Mouse (Mus musculus): ENCODE data around the gene Rps27l. TPM values are rescaled to one million over a fixed set of nuclear protein-coding genes. Genes with fewer than 3 reads are reported as not detected.

Rps27l gene
- polyA plus RNA-seq (2017; shearing (Covaris generic)): 252 TPM

DNA sequence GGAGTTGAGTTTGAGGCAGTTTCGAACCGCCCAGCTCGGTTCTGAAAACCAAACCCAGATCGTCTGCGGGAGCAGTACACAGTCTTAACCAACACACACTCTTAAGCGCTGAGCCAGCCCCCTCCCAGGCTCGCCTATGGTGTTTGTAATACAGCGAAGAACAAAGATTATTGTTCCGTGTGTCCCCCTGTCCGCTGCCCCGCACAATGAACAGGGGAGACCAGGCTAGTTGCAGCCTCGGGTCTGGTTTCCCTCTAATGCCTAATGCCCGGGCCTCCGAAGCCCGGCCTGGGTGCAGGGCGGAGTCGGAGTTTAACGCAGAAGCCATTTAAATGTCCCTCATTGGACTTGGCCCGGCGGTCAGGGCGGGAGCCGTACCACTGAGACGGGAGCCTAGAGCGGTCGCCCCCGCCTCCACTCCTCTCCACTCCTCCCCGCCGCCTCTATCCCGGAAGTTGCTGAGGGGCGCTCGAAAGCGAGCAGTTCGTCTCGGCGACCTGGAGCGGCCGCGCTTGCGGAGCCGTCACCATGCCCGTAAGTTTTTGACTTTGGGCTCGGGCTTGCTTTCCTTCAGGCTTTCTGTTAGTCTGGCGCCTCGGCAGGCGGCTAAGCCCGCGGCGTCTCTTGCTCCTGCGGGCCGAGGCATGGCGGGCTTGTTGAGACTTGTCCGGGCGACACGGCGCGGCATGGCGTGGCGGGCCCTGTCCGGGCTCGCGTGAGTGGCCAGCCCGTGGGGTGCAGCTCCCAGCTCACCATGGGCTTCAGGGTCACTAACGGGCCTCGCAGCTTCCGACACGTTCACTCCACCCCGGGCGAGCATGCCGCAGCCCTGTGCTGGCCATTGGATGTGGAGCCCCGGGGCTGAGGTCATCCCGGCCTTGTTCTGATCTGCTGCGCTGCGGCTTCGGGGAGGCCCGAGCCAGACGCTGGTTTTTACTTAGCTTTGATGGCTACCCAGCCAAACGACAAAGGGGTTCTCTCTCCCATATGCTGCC, at the start of gene Rps27l:
Gene Rps27l, plus strand, starts transcription at position 440 of the 995 bp plus-strand sequence.

DNA sequence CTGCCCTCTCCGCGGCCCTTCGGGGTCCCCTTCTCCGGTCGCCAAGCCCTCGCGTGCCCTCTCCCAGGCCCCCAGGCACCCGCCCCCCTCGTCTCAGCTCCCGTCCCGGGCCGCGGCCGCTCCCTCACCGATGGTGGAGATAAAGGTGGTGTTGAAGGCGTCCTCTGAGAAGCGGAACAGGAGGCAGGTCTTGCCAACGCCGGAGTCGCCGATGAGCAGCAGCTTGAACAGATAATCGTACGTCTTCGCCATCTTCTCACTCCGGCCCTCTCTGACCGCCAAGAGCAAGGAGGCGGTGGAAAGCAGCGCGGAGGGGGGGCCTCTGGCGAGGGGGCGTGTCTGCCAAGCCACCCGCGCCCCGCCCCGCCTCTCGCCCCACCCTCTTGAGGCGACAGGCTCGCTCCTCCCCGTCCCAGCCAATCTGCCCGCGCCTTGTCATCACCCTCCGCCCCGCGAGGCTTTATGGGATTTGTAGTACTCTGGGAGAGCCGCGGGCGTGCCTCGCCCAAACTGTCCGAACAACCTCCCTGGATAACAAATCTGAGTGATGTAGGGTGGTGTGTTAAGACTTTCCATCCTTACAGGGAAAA, 26.4 kb upstream of the Rps27l start, which contains the start of gene Rab8b:
Gene Rab8b, minus strand, starts transcription at position 306 of the 590 bp plus-strand sequence.

DNA sequence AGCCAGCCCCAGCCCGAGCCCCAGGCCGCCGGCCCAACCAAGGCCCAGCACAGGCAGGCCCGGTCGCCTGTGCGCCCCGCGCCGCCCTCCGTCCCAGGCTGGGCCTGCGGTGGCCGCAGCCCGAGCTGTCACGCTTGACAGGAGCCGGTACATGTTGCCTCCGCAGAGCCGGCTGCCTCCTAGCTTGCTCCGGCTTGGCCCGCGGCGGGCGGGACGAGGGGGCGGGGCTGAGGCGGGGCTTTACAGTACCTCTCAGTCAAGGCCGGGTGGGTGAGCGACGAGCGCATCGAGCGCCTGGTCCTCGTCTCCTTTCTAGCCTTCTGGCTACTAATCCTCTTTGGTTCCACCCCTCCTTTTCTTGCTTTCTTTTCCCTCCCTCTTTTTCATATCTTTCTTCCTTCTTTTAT, 29.4 kb downstream of the Rps27l start, which contains the start of gene Lactb:
Gene Lactb, minus strand, starts transcription at position 246 of the 407 bp plus-strand sequence.

Other genes with a start within 250 kb of the Rps27l start
- 9.3 TPM for gene Car12, start 232.4 kb upstream of the Rps27l start, polyA plus RNA-seq (2017; shearing (Covaris generic))
- gene Aph1b, start 150.6 kb upstream of the Rps27l start, polyA plus RNA-seq (2017; shearing (Covaris generic)): 1.9 TPM
- gene Gm10647, start 149.0 kb upstream of the Rps27l start, polyA plus RNA-seq (2017; shearing (Covaris generic)): not detected
- 0.51 TPM for gene Aph1c, start 111.4 kb upstream of the Rps27l start, polyA plus RNA-seq (2017; shearing (Covaris generic))
- gene Rab8b, start 26.4 kb upstream of the Rps27l start, polyA plus RNA-seq (2017; shearing (Covaris generic)): 148 TPM
- gene Lactb, start 29.4 kb downstream of the Rps27l start, polyA plus RNA-seq (2017; shearing (Covaris generic)): 3.1 TPM
- 21.3 TPM for gene Tpm1, start 103.3 kb downstream of the Rps27l start, polyA plus RNA-seq (2017; shearing (Covaris generic))